Mouse (Mus musculus) CH12.LX (cell line): ENCODE results near the gene Adam11.

Experiments used
- CTCF ChIP-seq, 2 experiments: IDR thresholded peaks in 1 of 2; conservative IDR thresholded peaks in 1 of 2; 2 replicates each; pipeline ENCODE4 v1.5.1; 2011 to 2012; ENCODE audit warnings: low read depth in 2 of 2, low read length in 2 of 2, improper control_type of control experiment in 1 of 2, inconsistent platforms in 1 of 2, mild to moderate bottlenecking in 1 of 2, moderate library complexity in 1 of 2
- EP300 ChIP-seq: IDR thresholded peaks from 2 replicates; pipeline ENCODE4 v1.6.1; 2011; ENCODE audit warnings: low read length, improper control_type of control experiment
- JUND ChIP-seq: conservative IDR thresholded peaks from 2 replicates; pipeline ENCODE4 v1.6.1; 2011; ENCODE audit warnings: low read depth, low read length, improper control_type of control experiment
- MAFK ChIP-seq: IDR thresholded peaks from 2 replicates; pipeline ENCODE4 v1.6.1; 2011; ENCODE audit warnings: low read length, improper control_type of control experiment; ENCODE audit not compliant: insufficient replicate concordance
- MAX ChIP-seq: IDR thresholded peaks from 2 replicates; pipeline ENCODE4 v1.6.1; 2011; ENCODE audit warnings: low read length, improper control_type of control experiment
- MXI1 ChIP-seq: IDR thresholded peaks from 2 replicates; pipeline ENCODE4 v1.6.1; 2011; ENCODE audit warnings: mild to moderate bottlenecking, low read depth, low read length, improper control_type of control experiment
- POLR2A ChIP-seq: IDR thresholded peaks from 2 replicates; pipeline ENCODE4 v1.6.1; 2011; ENCODE audit warnings: low read depth, mild to moderate bottlenecking, improper control_type of control experiment, low read length
- RAD21 ChIP-seq: IDR thresholded peaks from 2 replicates; pipeline ENCODE4 v1.6.1; 2011; ENCODE audit warnings: low read depth, mild to moderate bottlenecking, low read length, improper control_type of control experiment, moderate library complexity
- SIN3A ChIP-seq: IDR thresholded peaks from 2 replicates; pipeline ENCODE4 v1.6.1; 2012; ENCODE audit warnings: low read length, improper control_type of control experiment, inconsistent platforms

DNA sequence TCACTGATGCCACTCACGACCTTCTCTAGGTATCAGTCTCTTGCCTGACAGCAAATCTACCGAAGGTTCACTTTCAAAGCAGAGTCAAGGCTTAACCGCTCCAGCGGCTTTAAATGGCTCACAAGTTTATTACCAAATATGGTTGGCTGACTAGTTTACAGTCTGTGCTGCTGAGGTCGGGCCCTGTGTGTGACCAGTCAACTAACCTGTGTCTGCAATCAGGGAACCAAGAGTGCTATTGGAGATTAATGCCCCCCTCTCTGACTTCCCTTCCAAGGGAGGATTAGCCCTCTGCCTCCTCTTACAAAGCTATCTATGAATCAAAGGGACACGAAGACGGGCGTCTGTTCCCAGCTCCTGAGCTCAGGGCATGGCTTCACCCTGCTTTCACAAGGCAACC is 32.9 kb downstream of the Adam11 start:
- TF ChIP-seq MAFK = no peak
- TF ChIP-seq CTCF (conservative IDR thresholded peaks at IDR 0.05 in 1 of 2, IDR thresholded peaks at IDR 0.05 in 1 of 2; ENCODE audit: low read depth in 2 of 2, low read length in 2 of 2) = no peak
- no peak for TF ChIP-seq SIN3A
- TF ChIP-seq MXI1 = no peak
- TF ChIP-seq RAD21 = no peak
- no peak for TF ChIP-seq POLR2A
- TF ChIP-seq MAX = no peak
- no peak for TF ChIP-seq JUND
- TF ChIP-seq EP300 = no peak
